Mouse (Mus musculus): ENCODE measurements around the gene Wdr95.

DNA sequence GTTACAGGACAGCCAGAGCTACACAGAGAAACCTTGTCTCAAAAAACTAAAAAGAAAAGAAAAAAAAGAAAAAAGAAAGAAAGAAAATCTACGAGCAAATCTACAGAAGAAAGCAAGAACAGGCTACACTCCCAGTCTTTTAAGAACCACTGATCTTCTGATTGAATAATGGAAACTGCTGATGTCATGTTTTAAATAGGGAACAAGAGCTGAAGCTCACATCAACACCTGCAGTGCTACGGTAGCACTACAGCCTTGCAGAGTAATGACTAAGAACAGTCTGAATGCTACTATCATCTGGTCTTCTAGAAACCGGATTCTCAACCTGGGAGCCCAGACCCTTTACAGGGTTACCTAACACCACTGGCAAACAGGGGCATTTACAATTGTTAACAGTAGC lies 97.1 kb downstream of the Wdr95 start:
- TF ChIP-seq POLR2A (IDR thresholded peaks at IDR 0.05; ENCODE audit: insufficient read depth, low read depth, low read length) (no peak), EP300 (IDR thresholded peaks at IDR 0.05; ENCODE audit: insufficient read depth, low read depth, low read length) (no peak), CTCF (IDR thresholded peaks at IDR 0.05) (no peak)

Measured in heart, adult 2 months (tissue).